Mouse (Mus musculus) kidney, postnatal 14 days (tissue): ENCODE measurements around the gene Dpp4.

Experiments used
- DNase-seq: peaks from one replicate; pipeline ENCODE4 v3.0.0; 2022; ENCODE audit warnings: mixed read lengths

Gene Dpp4

DNA sequence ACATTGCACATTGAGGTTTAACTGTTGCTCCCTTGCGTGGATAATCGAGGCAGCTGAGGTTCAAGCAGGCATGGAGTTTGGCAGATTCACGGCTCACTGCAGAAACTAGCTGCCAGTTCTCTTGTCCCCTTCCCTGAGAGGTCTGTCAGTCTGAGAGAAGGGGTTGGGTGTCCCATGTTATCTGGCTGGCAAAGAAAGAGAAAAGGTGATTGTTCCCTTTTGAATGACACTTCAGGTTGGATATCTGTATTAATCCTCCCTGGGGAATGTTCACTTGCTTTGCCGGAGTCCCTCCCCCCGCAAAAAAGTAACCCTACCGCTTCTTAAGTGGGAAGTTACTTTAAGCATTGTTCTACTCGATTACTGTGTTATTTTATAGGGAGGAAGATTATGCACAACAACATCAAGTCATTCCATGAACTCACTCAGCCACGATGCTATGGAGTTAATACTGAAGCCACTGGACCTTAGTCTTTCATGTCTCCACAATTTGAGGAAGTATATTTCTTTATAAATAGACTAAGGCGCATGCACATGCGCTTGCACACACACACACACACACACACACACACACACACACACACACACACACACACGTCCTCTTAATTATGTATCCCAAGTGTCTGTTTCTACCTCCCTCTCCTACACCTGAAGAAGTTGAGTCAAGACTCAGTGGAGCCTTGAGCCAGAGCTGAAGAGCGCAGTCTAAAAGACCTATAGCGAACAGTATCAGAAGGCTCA, at the start of gene Dpp4:
Dpp4 (minus strand) TSS at position 151 of the 741 bp plus-strand sequence.
- DNase-seq = no peak

- DNase-seq = no peak
These were observed 48.9 kb upstream of the Dpp4 start for GRCm38 (mm10) chr2:62460815-62461450.

DNA sequence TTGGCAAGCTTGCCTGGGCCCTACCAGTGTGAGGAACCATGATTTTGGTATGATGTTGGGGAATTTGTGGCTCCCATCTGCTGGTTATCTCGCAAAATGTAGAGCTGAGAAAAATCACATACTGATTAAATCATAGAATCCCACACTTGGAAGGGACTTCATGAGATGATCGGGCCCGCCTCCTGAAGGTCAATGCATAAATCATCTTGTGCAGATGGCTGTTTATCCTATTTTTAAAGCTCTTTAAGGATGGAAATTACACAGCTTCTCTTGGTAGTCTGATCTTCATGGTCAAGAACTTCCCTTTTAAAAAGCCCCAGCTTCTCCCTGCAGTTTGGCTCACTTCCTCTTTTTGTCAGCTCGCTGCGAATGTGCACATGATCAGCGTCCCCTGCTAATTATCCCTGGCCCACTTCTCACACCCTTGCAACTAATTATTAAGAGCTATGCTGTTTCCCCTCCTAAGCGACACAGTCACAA, 48.2 kb upstream of the Dpp4 start:
- peak; percentile 15 for DNase-seq

- no peak for DNase-seq
These were observed 47.5 kb upstream of the Dpp4 start for GRCm38 (mm10) chr2:62459241-62460174.

GRCm38 (mm10) chr2:62458070-62458469, 46.0 kb upstream of the Dpp4 start:
- no peak for DNase-seq

GRCm38 (mm10) chr2:62454991-62455390, 43.0 kb upstream of the Dpp4 start:
- DNase-seq = no peak

DNA sequence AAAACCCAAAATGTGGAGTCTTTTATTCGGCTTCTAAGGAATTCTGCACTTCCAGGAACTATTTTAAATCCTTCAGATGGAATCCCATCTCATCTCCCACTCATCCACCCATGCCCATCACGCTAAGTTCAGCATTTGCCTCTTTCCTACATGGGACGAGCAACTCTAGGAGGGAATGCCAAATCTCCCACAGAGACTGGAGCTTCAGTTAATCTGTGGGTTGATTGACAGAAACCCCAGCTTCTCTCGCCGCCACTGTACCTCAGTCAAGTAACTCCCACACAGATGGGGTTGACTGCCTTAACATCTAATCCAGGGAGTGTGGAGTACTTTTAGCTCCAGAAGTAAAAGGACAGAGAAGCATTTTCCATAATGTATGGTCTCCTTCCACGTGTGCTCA, 42.0 kb upstream of the Dpp4 start:
- no peak for DNase-seq

DNA sequence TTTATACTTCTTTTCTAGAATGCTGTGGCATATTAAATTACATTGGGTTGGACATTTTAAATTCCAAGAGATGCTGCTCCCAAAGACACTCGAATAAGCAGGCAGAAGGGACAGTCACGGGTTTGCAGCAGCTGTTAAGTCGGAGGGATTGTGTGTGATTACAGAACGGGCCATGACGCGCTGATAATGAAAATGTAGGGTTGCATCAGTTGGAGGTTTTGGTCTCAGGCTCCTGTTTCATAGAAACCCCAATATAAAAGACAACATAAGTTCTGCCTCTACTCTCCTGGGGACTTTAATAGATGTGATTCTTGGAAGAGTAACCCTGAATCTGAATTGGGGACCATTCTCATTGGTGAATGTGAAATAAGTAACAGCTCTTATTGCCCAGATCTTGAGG, 38.3 kb upstream of the Dpp4 start:
- no peak for DNase-seq

DNA sequence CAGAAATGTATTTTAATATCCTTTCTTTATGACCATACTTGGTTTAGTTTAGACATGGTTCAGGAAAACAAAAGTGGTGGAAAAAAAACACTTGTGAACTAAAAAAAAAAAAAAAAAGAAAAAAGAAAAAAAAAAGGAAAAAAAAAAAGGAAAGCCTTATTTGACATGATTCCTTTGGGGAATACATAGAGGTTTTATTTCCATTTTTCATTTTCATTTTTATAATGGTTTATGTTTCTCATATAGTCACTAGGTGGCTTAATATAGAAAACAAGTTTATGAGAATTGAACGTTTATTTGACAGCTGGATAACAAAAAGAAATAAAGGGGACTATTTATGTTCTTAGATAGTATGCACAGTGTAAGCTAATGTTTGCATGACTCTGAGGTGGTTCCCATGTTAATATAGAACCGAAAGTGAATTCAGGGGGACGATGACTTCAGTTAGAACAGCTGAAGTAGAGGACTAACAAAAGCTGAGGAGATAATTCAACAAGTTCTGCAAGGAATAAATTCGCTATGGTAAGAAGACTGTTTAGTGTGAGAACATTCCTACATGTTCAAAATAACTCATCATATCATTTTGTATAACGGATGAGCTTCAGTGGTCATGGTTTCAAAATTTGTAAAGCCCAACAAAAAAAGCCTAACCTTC, 37.8 kb upstream of the Dpp4 start:
- no peak for DNase-seq

GRCm38 (mm10) chr2:62440802-62441544, 28.9 kb upstream of the Dpp4 start:
- peak; percentile 17 for DNase-seq

DNA sequence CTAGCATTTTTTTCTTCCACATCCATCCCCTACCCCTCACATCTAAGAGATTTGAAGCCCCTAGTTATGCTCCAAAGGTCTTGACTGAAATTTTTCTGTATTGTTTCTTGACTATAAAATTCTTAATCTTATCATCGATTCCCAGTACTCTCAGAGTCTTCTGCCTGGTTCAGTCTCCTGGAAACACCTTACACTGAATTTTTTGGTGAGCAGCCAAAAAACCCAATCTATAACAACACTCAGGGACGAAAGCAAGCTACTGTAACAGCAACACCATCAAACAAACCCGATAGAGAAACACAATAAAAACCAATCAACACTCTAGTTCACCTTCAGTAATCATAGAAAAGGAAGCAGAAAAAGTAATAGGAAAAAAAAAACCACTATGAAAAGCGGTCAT, 28.1 kb upstream of the Dpp4 start:
- DNase-seq = no peak

GRCm38 (mm10) chr2:62431245-62431795, 19.3 kb upstream of the Dpp4 start:
- no peak for DNase-seq

DNA sequence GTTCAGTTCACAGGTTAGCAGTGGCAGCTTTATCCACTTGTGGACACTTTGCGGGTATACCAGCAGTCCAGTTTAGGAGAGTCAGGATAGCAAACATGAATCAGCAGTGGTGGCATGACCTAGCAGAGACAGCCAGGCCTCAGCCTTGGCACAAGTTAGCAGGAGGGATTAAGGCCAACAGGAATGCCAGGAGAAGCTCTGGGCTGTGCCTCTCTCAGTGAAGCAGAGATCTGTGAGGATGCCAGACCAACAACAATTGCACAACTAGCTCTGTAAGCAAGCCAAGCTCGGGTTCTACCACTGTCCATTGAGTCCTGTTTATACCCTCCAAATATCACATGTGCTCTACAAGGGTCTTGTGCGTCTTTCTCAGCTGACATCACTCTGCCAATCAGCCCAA, 13.9 kb upstream of the Dpp4 start:
- no peak for DNase-seq

GRCm38 (mm10) chr2:62423343-62423776, 11.3 kb upstream of the Dpp4 start:
- DNase-seq = no peak

DNA sequence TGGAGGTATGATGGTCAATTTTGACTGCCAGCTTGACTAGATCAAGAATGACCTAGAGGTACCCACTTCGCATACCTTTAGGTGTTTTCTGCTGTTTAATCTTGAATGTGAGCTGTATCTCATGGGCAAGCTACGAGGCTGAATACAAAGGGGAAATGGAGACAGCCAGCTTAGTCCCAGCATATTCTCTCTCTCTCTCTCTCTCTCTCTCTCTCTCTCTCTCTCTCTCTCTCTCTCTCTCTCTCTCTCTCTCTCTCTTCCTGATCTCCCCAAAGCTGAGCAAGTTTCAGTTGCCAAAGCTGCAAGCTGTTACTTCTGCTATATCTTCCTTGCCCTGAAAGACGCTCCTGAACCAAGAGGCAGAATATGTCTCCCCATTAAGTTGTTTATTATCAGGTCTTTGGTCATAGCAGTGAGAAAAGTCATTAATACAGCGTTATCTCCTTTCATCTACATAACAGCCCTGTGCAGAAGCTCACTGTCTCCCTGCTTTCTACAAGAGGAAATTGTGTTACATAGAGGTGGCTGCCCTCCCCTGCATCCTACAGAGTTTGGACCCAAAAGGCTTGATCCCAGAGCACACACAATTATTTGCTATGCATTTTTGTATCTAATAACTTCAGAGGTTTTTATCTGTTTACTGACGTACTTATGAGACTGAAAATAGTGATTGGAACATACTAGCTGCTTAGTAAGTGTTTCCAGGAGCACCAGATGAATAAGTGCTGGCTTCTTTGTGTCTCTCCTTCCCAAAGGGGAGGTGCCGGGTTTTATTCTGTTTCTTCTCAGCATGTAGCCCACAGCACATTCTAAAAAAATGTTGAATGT, 10.7 kb upstream of the Dpp4 start:
- no peak for DNase-seq

GRCm38 (mm10) chr2:62421229-62421628, 9.2 kb upstream of the Dpp4 start:
- DNase-seq = no peak

DNA sequence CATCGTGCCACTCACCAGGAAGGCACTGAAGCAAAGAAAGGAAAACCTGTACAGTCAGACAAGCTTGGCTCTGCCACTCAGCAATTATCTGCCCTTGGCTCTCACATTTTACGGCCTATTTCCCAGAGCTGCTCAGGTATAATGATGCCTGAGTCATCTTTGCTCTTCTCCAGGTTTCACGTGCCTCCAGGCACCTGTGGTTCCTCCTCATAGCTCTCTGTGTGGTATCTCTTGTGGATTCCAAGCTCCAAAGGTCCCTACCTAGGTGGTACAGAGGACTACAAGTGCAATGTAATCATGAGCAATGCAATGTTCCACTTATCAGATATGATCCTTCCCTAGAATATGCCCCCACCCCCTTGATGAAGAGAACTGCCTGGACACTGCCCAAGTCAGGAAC, 8.0 kb upstream of the Dpp4 start:
- DNase-seq = no peak

DNA sequence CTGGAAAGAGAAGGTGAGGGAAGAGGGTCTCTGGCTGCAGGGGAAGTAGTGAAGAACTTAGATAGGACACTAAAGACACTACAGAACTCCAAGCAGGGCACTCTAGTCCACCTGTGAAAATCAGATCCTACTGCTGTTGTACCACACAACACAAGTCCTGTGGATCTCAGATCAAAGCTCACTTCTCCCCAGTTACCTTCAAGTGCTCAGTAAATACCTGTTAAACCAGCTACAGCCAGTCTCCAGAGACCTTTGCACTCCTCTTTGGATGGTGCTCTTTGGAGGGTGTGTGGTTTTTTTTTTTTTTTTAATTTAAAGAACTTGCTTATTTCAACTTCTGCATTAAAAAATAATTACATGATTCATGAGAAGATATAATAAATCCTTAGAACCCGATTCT, 5.2 kb upstream of the Dpp4 start:
- no peak for DNase-seq

- DNase-seq = peak; percentile 86
These were observed 585 bp downstream of the Dpp4 start for GRCm38 (mm10) chr2:62411211-62412080.

- no peak for DNase-seq
These were observed 3.3 kb downstream of the Dpp4 start for GRCm38 (mm10) chr2:62408701-62409201.
